Mouse (Mus musculus): ENCODE data around the gene Sycp2.

- TF ChIP-seq POLR2A (IDR thresholded peaks at IDR 0.05; ENCODE audit: extremely low read depth, insufficient read depth, low read length) (no peak), CTCF (IDR thresholded peaks at IDR 0.05; ENCODE audit: low read depth, low read length) (no peak)
Measured at GRCm38 (mm10) chr2:178422186-178422585, 14.7 kb upstream of the Sycp2 start.

Measured in liver, adult 2 months (tissue).